Mouse (Mus musculus) midbrain, embryonic 13.5 days (tissue): ENCODE data around the gene Ackr1. TPM values are rescaled to one million over a fixed set of nuclear protein-coding genes. Genes with fewer than 3 reads are reported as not detected.

ENCODE experiments used
- ATAC-seq: fragments of 200-750 bp; cut with Nextera tagmentation; 2 replicates; pipeline ENCODE4 v1.8.0; 2017; ENCODE audit warnings: mild to moderate bottlenecking, moderate TSS enrichment, moderate library complexity
- H3K27ac ChIP-seq: fragments of 300-500 bp; sonication (generic); 2 replicates; pipeline ENCODE4 v1.5.1; 2015; ENCODE audit warnings: inconsistent platforms, mild to moderate bottlenecking, moderate library complexity
- H3K27me3 ChIP-seq: fragments of 300-500 bp; sonication (generic); 2 replicates; pipeline ENCODE4 v1.6.1; 2015; ENCODE audit warnings: mild to moderate bottlenecking, inconsistent platforms
- H3K36me3 ChIP-seq: fragments of 300-500 bp; sonication (generic); 2 replicates; pipeline ENCODE4 v1.6.1; 2015; ENCODE audit warnings: mild to moderate bottlenecking, inconsistent platforms
- H3K4me1 ChIP-seq: fragments of 300-500 bp; sonication (generic); replicated peaks from 2 replicates; pipeline ENCODE4 v1.6.1; 2015; ENCODE audit warnings: inconsistent platforms
- H3K4me2 ChIP-seq: fragments of 300-500 bp; sonication (generic); replicated peaks from 2 replicates; pipeline ENCODE4 v1.6.1; 2015; ENCODE audit warnings: moderate library complexity, mild to moderate bottlenecking, inconsistent platforms
- H3K4me3 ChIP-seq: fragments of 300-500 bp; sonication (generic); replicated peaks from 2 replicates; pipeline ENCODE4 v1.5.1; 2015; ENCODE audit warnings: mild to moderate bottlenecking, inconsistent platforms
- H3K9ac ChIP-seq: fragments of 300-500 bp; sonication (generic); replicated peaks from 2 replicates; pipeline ENCODE4 v1.6.1; 2015; ENCODE audit warnings: mild to moderate bottlenecking, inconsistent platforms
- H3K9me3 ChIP-seq: fragments of 300-500 bp; sonication (generic); 2 replicates; pipeline ENCODE4 v1.6.1; 2016; ENCODE audit warnings: mild to moderate bottlenecking, inconsistent platforms
- whole genome bisulfite sequencing: fragments of 180-500 bp; shearing (Covaris S2); methylation state at CpG from one replicate; pipeline ENCODE4 v1.1.7; 2015; 5-methylcytosine and 5-hydroxymethylcytosine counted together
- polyA plus RNA-seq: library from polyadenylated mRNA; unstranded; fragments of >200 nt; fragmentation: Nextera tagmentation; extraction: Ambion mirVana; gene quantifications from 2 replicates; pipeline ENCODE4 v1.2.1, GENCODE M21; 2015

Gene Ackr1
- 14.0 and 14.8 TPM in 2 replicates for polyA plus RNA-seq

GRCm38 (mm10) chr1:173333312-173334253 lies at the start of gene Ackr1:
Ackr1 (minus strand) TSS chr1:173333750.
- Histone ChIP-seq H3K4me2 (no peak within 1 kb of the TSS), H3K9me3 (no peaks in the 10 kb centered on the region), H3K27me3 (no peaks in the 10 kb centered on the region), H3K36me3 (peaks cover 32% of the 10 kb centered on the region), H3K9ac (no peak within 1 kb of the TSS), H3K4me1 (peaks cover 17% of the 10 kb centered on the region), H3K27ac (no peak within 1 kb of the TSS), H3K4me3 (no peak within 1 kb of the TSS)
- ATAC-seq: no peak
- 69% methylated on average over 9 of the region's 9 CpGs for WGBS

- WGBS: 91% methylated on average over 6 of the region's 6 CpGs
- Histone ChIP-seq H3K9ac (no peak overlapping the region), H3K36me3 (no peaks in the 10 kb centered on the region), H3K27ac (no peak overlapping the region), H3K27me3 (no peaks in the 10 kb centered on the region), H3K4me3 (no peak overlapping the region), H3K4me1 (no peaks in the 10 kb centered on the region), H3K9me3 (no peaks in the 10 kb centered on the region), H3K4me2 (no peak overlapping the region)
- ATAC-seq: no peak
These were observed 47.9 kb upstream of the Ackr1 start for GRCm38 (mm10) chr1:173381436-173381835.

GRCm38 (mm10) chr1:173377380-173378112 lies 44.0 kb upstream of the Ackr1 start:
- no peak overlapping the region for H3K27ac ChIP-seq
- no peaks in the 10 kb centered on the region for H3K9me3 ChIP-seq
- H3K9ac ChIP-seq: no peak overlapping the region
- H3K27me3 ChIP-seq: no peaks in the 10 kb centered on the region
- H3K4me3 ChIP-seq: no peak overlapping the region
- H3K36me3 ChIP-seq: no peaks in the 10 kb centered on the region
- 0 out of 2 replicates have a peak overlapping the region, but pooled peaks have one; percentile 29 for H3K4me2 ChIP-seq
- no peaks in the 10 kb centered on the region for H3K4me1 ChIP-seq
- WGBS: 32% methylated on average over 13 of the region's 13 CpGs
- ATAC-seq: peak; percentile 88

GRCm38 (mm10) chr1:173374020-173374419 lies 40.5 kb upstream of the Ackr1 start:
- H3K4me3 ChIP-seq: no peak overlapping the region
- H3K9ac ChIP-seq: no peak overlapping the region
- H3K4me2 ChIP-seq: no peak overlapping the region
- no peak for ATAC-seq
- H3K27ac ChIP-seq: no peak overlapping the region
- no peaks in the 10 kb centered on the region for H3K36me3 ChIP-seq
- 87% methylated on average over 7 of the region's 7 CpGs for WGBS
- peaks cover 12% of the 10 kb centered on the region for H3K4me1 ChIP-seq
- no peaks in the 10 kb centered on the region for H3K9me3 ChIP-seq
- no peaks in the 10 kb centered on the region for H3K27me3 ChIP-seq

GRCm38 (mm10) chr1:173371586-173371985 lies 38.0 kb upstream of the Ackr1 start:
- Histone ChIP-seq H3K4me3 (no peak overlapping the region), H3K4me1 (peaks cover 19% of the 10 kb centered on the region), H3K27ac (no peak overlapping the region), H3K27me3 (no peaks in the 10 kb centered on the region), H3K9me3 (no peaks in the 10 kb centered on the region), H3K36me3 (no peaks in the 10 kb centered on the region), H3K4me2 (no peak overlapping the region), H3K9ac (no peak overlapping the region)
- 78% methylated on average over 6 of the region's 6 CpGs for WGBS
- no peak for ATAC-seq

GRCm38 (mm10) chr1:173370456-173370855 lies 36.9 kb upstream of the Ackr1 start:
- WGBS: 56% methylated on average over 6 of the region's 6 CpGs
- Histone ChIP-seq H3K9me3 (no peaks in the 10 kb centered on the region), H3K27ac (no peak overlapping the region), H3K4me3 (no peak overlapping the region), H3K27me3 (no peaks in the 10 kb centered on the region), H3K36me3 (no peaks in the 10 kb centered on the region), H3K4me2 (no peak overlapping the region), H3K9ac (no peak overlapping the region), H3K4me1 (peaks cover 28% of the 10 kb centered on the region)
- ATAC-seq: no peak

- H3K27ac ChIP-seq: no peak overlapping the region
- peaks cover 37% of the 10 kb centered on the region for H3K4me1 ChIP-seq
- H3K4me2 ChIP-seq: no peak overlapping the region
- no peaks in the 10 kb centered on the region for H3K27me3 ChIP-seq
- no peak overlapping the region for H3K9ac ChIP-seq
- no peaks in the 10 kb centered on the region for H3K9me3 ChIP-seq
- ATAC-seq: no peak
- no peak overlapping the region for H3K4me3 ChIP-seq
- WGBS: 62% methylated on average over 2 of the region's 2 CpGs
- H3K36me3 ChIP-seq: no peaks in the 10 kb centered on the region
These were observed 36.1 kb upstream of the Ackr1 start for GRCm38 (mm10) chr1:173369611-173370010.

- peak within 1 kb of the TSS; percentile 93 for H3K27ac ChIP-seq
- H3K9me3 ChIP-seq: no peaks in the 10 kb centered on the region
- H3K36me3 ChIP-seq: no peaks in the 10 kb centered on the region
- H3K27me3 ChIP-seq: no peaks in the 10 kb centered on the region
- peak within 1 kb of the TSS; percentile 84 for H3K4me2 ChIP-seq
- H3K4me3 ChIP-seq: peak within 1 kb of the TSS; percentile 92
- H3K9ac ChIP-seq: peak within 1 kb of the TSS; percentile 96
- under 1% methylated on average over 41 of the region's 46 CpGs for WGBS
- peak; percentile 88 for ATAC-seq
- peaks cover 46% of the 10 kb centered on the region for H3K4me1 ChIP-seq
These were observed 34.0 kb upstream of the Ackr1 start, which contains the start of gene Cadm3 for GRCm38 (mm10) chr1:173367356-173368046. Cadm3 (minus strand) TSS chr1:173367695.

- H3K36me3 ChIP-seq: no peaks in the 10 kb centered on the region
- H3K9me3 ChIP-seq: no peaks in the 10 kb centered on the region
- peak overlapping the region; percentile 96 for H3K9ac ChIP-seq
- peak; percentile 79 for ATAC-seq
- H3K4me1 ChIP-seq: peaks cover 46% of the 10 kb centered on the region
- peak overlapping the region; percentile 93 for H3K27ac ChIP-seq
- peak overlapping the region; percentile 92 for H3K4me3 ChIP-seq
- WGBS: under 1% methylated on average over 31 of the region's 31 CpGs
- H3K4me2 ChIP-seq: peak overlapping the region; percentile 84
- H3K27me3 ChIP-seq: no peaks in the 10 kb centered on the region
These were observed 33.3 kb upstream of the Ackr1 start for GRCm38 (mm10) chr1:173366701-173367355.

GRCm38 (mm10) chr1:173365970-173366409 lies 32.4 kb upstream of the Ackr1 start:
- peak overlapping the region; percentile 96 for H3K9ac ChIP-seq
- peaks cover 53% of the 10 kb centered on the region for H3K4me1 ChIP-seq
- peak; percentile 46 for ATAC-seq
- 1% methylated on average over 13 of the region's 13 CpGs for WGBS
- peak overlapping the region; percentile 35; the same call in 1 of the 2 replicates for H3K27ac ChIP-seq
- H3K27me3 ChIP-seq: no peaks in the 10 kb centered on the region
- no peaks in the 10 kb centered on the region for H3K36me3 ChIP-seq
- peak overlapping the region; percentile 84 for H3K4me2 ChIP-seq
- H3K9me3 ChIP-seq: no peaks in the 10 kb centered on the region
- peak overlapping the region; percentile 92 for H3K4me3 ChIP-seq

GRCm38 (mm10) chr1:173364125-173364800 lies 30.7 kb upstream of the Ackr1 start:
- Histone ChIP-seq H3K36me3 (no peaks in the 10 kb centered on the region), H3K9ac (no peak overlapping the region), H3K4me3 (no peak overlapping the region), H3K9me3 (no peaks in the 10 kb centered on the region), H3K27me3 (no peaks in the 10 kb centered on the region), H3K4me1 (peaks cover 57% of the 10 kb centered on the region), H3K27ac (no peak overlapping the region), H3K4me2 (peak overlapping the region; percentile 13; the same call in 1 of the 2 replicates)
- 92% methylated on average over 4 of the region's 4 CpGs for WGBS
- no peak for ATAC-seq
